Mouse (Mus musculus) hindlimb bud, embryonic 11.5 days (tissue): ENCODE measurements at regions not wholly inside any gene's neighbourhood (a gene's known extent, or its start where the extent isn't known, plus 50 kb on each side); places are given as distances from the start of the nearest gene placed in this dataset.

Source experiments
- DNase-seq: peaks from one replicate; pipeline ENCODE4 v3.0.0-alpha.2; 2012; ENCODE audit warnings: low read depth, low spot score; ENCODE audit errors: extremely low spot score

DNA sequence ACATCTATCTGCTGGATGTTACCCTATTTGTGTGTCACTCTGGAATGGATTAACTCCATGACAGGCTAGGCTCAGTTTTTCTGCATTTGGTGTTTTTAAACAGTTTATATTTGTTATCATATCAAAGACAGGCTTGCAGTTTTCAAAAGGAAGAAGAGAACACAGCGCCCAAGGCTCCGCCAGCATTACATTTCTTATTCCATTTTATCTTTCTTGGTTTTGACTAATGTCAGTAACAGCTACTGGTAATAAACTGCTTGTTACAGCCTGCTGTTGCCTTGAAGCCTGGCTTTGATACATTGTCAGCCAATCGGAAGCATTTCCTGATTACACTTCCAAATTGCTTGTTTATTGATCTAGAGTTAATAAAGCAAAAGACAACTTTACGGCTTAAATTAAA is 219.4 kb upstream of the Mdfic start:
- no peak for DNase-seq

- no peak for DNase-seq
These were observed 211.1 kb upstream of the Mdfic start for GRCm38 (mm10) chr6:15509314-15509713.

- no peak for DNase-seq
These were observed 183.2 kb upstream of the Mdfic start for GRCm38 (mm10) chr6:15537279-15537678.

DNA sequence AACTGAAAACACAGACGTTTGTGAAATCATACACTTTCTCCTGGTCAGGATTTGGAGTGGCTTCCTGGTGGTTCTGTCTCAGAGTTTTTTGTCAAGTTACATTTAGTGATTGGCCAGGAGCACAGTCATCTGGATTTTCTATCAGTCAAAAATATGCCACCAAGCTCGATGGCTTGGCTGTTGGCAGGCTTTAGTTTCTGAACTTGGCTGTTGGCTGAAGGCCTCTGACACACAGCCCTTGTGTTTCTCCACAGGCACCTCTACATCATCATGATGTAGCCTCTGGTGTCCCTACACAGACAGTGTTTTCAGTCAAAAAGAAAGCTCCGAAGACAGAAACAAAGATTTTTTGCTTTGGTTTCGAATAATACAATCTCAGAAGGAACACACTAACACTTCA is 178.5 kb upstream of the Mdfic start:
- no peak for DNase-seq

DNA sequence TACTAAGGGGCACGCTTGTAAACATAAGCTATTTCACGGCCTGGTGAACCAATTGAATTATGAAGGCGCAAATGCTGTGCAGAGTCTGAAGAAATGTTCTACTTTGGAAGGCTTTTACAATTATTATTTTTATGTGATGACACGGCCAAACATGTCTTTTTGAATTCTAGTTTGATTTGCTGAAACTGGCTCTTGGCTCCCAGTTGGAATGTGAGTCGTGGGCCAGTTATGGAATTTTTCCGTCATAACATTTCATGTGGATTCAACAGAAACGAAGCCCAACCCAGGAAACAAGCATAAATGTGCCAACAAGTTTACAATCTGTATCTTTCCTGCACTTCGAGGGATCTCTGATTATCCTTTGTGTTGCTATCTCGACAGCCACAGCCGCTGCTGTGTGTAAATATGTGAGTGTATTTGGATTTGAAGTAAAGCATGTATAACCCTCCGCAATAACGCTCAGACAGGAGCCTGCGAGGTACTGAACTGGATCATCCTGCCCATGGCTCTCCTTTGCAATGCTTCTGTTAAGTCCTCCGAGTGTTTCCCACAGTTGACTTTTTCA is 176.9 kb upstream of the Mdfic start:
- DNase-seq = no peak

DNA sequence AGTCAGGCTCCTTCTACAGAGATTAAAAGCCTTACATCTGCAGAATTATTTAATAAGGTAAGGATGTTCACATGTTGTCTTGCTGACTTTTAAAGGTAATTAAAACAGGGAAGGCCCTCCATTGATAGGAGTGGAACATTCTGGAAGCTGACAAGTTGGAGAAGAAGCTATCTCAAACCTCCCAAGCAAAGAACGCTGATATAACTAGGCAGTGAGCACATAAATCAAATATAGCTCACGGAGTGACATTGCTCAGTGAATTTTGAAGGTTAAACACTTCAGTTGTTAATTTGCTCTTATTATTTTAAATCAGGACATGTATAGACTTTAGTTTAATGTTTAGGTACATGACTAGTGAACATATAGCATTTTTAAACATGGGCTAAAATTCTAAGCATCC is 171.6 kb upstream of the Mdfic start:
- DNase-seq = no peak

DNA sequence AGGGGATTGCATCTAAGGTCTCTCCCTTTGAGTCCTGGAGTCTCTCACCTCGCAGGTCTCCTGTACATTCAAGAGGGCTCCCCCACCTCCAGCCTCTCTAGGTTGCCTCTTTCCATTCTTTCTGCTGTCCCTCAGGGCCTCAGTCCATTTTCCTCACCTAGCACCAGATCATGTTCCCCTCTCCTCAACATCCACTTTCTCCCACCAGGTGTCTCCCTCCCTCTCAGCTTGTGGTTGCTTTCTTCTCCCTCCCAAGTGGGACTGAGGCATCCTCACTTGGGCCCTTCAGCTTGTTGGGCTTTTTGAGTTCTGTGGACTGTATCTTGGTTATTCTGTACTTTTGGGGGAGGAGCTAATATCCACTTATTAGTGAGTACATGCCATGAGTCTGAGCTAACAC is 127.7 kb upstream of the Mdfic start:
- no peak for DNase-seq

GRCm38 (mm10) chr6:15597226-15597983 is 123.1 kb upstream of the Mdfic start:
- DNase-seq = no peak

DNA sequence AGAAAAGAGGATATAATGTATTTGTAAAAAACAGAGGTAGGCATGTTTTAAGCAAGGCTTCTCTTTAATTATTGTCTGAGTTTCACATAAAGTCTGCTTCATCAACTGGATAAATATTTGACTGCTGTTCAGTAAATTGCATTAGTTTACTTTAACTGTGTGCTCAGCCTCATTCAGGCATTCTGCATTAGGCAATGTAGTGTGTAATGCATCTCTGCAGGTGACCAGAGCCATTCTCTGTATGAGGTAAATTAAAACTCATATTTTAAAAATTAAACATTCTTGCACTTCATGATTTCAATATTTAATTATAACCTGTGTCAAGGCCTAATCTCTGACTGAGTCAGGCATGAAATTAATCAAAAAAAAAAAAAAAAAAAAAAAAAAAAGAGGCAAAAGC is 110.3 kb upstream of the Mdfic start:
- no peak for DNase-seq

DNA sequence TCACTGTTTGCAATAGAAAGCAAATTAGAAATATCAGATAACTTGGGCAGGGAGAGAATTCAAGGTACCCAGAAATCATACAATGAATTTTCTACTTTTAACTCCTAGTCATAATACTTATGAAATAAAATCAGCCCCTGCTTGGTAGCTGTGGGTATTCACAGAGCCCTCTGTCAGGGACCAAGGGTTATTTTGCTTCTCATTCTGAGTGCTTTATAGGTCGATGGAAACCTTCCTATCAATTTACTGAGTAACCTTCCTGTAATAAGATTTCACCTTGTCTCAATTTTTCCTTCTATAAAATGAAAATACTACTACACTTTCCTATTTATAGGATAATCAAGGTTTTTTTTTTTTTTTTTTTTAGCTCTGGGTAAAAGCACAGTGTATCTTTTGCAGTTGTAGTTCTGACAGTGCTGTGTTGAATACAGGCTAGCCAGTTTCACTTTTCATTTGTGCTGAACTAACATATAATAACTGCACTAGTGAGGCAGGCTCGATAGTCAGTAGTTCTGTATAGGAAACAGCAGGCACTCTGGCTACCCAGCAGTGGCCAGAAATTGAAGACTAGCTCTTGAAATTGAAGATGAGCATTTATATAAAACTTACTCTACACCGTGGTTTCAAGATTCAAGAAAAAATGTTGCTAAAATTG is 94.4 kb upstream of the Mdfic start:
- no peak for DNase-seq

- no peak for DNase-seq
These were observed 81.9 kb upstream of the Mdfic start for GRCm38 (mm10) chr6:15638548-15638947.

DNA sequence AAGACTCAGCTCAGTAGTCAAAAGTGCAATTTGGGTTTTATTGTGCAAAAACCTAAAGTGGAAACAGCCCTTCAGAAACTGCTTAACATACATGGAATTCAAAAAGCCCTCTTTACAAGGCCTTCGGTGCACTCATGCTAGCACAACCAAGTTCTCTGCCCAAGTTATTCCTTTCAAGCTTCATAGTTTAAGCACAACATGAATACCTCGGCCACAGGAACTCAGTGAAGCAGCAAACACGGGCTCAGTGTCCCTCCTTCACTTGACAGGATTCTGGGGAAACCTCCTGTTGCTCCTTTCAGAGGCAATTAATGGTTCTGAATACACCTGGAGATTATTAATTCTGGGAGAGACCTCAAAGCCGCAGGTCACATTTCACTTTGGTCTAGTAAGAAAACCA is 81.1 kb upstream of the Mdfic start:
- peak; percentile 14 for DNase-seq

- DNase-seq = no peak
These were observed 80.5 kb upstream of the Mdfic start for GRCm38 (mm10) chr6:15639809-15640479.

DNA sequence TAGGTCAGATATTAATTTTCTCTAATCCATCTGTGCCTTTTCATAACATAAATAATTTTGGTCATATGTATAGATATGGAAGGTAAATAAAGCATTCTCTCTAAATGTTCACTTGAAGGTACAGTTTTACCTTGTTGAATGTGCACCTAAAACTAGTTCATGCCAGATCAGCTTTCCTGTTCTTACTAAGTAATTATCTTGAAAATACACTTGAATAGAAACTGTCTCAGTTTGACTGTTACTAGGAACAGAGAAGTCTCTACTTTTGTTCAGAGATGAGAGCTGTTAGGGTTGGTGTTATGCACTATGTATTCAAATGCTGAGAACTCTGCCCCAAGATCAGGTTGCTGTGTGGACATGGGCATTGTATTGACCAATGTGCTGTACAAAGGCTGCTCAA is 76.2 kb upstream of the Mdfic start:
- no peak for DNase-seq

DNA sequence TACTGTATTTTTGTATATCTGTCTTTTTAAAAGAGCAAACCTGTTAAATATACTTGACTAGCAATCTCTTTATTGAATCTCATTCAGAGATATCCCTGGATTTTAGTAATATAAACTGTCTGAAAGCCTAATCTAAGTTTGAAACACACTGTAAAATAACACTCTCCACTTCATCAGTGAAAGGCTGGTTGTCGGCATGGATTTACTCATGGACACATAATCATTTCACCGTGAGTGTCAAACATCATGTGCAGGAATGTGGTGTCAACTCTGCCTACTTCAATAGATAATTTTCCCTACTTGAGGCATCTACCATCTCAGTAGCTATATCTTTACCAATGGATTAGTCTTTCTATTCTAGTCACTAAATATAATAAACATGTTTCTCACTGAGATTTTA is 73.0 kb upstream of the Mdfic start:
- no peak for DNase-seq
